ENCODE assay signal across 20 mouse cellular contexts in genomic region chr10:78722654-78723053, GRCm38 (mm10). TPM values are rescaled to one million over a fixed set of nuclear protein-coding genes. Genes with fewer than 3 reads are reported as not detected.
DNase-seq lines count a peak whose midpoint lies in the region; ATAC-seq and TF ChIP-seq lines count a peak whose summit lies in the region.
"Had no signal": no experiment of that assay in that cellular context is flagged by ENCODE, and none has a peak within 500 bp of the region (broad histone marks: within the 10 kb centered on the region; RNA-seq: fewer than 3 reads in every experiment).

No protein-coding gene starts in this region.

- no peaks in the 10 kb centered on the region for H3K9me3 ChIP-seq in forebrain, embryonic 14.5 days (replicated peaks; ENCODE audit: control insufficient read depth, low read length)
- no peaks in the 10 kb centered on the region for H3K9me3 ChIP-seq in forebrain, embryonic 11.5 days (ENCODE audit: control insufficient read depth, low read length)
- H3K9me3 ChIP-seq in lung, postnatal 0 days (ENCODE audit: low read length) = no peaks in the 10 kb centered on the region
- no peaks in the 10 kb centered on the region for H3K9me3 ChIP-seq in embryonic facial prominence, embryonic 10.5 days
- H3K9me3 ChIP-seq: neural tube, embryonic 12.5 days had no signal

- no peak for TF ChIP-seq CTCF in lung, postnatal 0 days (IDR thresholded peaks at IDR 0.05)

- no peak for TF ChIP-seq EP300 in lung, postnatal 0 days (IDR thresholded peaks at IDR 0.05)

- H3K9ac ChIP-seq in forebrain, embryonic 14.5 days (ENCODE audit: low read length) = no peak overlapping the region
- no peak overlapping the region for H3K9ac ChIP-seq in forebrain, embryonic 11.5 days (ENCODE audit: low read length)
- H3K9ac ChIP-seq in lung, postnatal 0 days (replicated peaks; ENCODE audit: low read depth) = no peak overlapping the region
- H3K9ac ChIP-seq: liver, postnatal 0 days; neural tube, embryonic 12.5 days had no signal

- no peak overlapping the region for H3K4me3 ChIP-seq in forebrain, embryonic 14.5 days (ENCODE audit: low read depth, low read length)
- H3K4me3 ChIP-seq in forebrain, embryonic 11.5 days (ENCODE audit: low read depth, low read length) = no peak overlapping the region
- H3K4me3 ChIP-seq in lung, postnatal 0 days (ENCODE audit: low read depth, low read length) = no peak overlapping the region
- no peak overlapping the region for H3K4me3 ChIP-seq in embryonic facial prominence, embryonic 10.5 days
- H3K4me3 ChIP-seq: erythroblast, embryonic 14.5 days; neural tube, embryonic 12.5 days had no signal

- no peaks in the 10 kb centered on the region; the same call in 1 of the 2 replicates for H3K4me1 ChIP-seq in forebrain, embryonic 14.5 days (ENCODE audit: control insufficient read depth, insufficient read depth, low read length)
- no peaks in the 10 kb centered on the region for H3K4me1 ChIP-seq in forebrain, embryonic 11.5 days (replicated peaks; ENCODE audit: control insufficient read depth, insufficient read depth, low read length)
- H3K4me1 ChIP-seq in lung, postnatal 0 days (ENCODE audit: insufficient read depth, low read depth, low read length) = no peaks in the 10 kb centered on the region
- H3K4me1 ChIP-seq in embryonic facial prominence, embryonic 10.5 days = no peaks in the 10 kb centered on the region
- H3K4me1 ChIP-seq: neural tube, embryonic 12.5 days had no signal

- H3K4me2 ChIP-seq in forebrain, embryonic 14.5 days (ENCODE audit: low read length) = no peak overlapping the region
- no peak overlapping the region for H3K4me2 ChIP-seq in forebrain, embryonic 11.5 days (ENCODE audit: low read depth, low read length, severe bottlenecking)
- no peak overlapping the region for H3K4me2 ChIP-seq in lung, postnatal 0 days (replicated peaks; ENCODE audit: low read depth, low read length)
- H3K4me2 ChIP-seq: neural tube, embryonic 12.5 days had no signal

- WGBS in forebrain, embryonic 14.5 days = 50% methylated on average over 2 of the region's 2 CpGs
- 82% methylated on average over 2 of the region's 2 CpGs for WGBS in forebrain, embryonic 11.5 days
- 49% methylated on average over 2 of the region's 2 CpGs for WGBS in lung, postnatal 0 days
- 86% methylated on average over 2 of the region's 2 CpGs for WGBS in embryonic facial prominence, embryonic 10.5 days

- ATAC-seq in forebrain, embryonic 14.5 days = peak; percentile 85; the same call in 1 of the 2 replicates
- ATAC-seq in forebrain, embryonic 11.5 days (replicated peaks; ENCODE audit: low FRiP score) = no peak
- ATAC-seq in lung, postnatal 0 days = 0 out of 2 replicates have a peak, but pooled peaks have one; percentile 25
- ATAC-seq: liver, postnatal 0 days had no signal

- peak; percentile 88 for DNase-seq in forebrain, embryonic 14.5 days (ENCODE audit: low spot score)
- DNase-seq in forebrain, embryonic 11.5 days (ENCODE audit: low spot score) = no peak
- peak; percentile 27 for DNase-seq in lung, postnatal 0 days (ENCODE audit: low spot score)
- no peak for DNase-seq in lung, postnatal 10 days
- DNase-seq in frontal cortex, adult 2 months (ENCODE audit: extremely low spot score in 1 of 2, low spot score in 1 of 2) = peak; percentile 13 to 57
- peak; percentile 37 for DNase-seq in right cerebral cortex, postnatal 14 days
- no peak for DNase-seq in embryonic facial prominence, embryonic 10.5 days (ENCODE audit: low spot score)
- no peak for DNase-seq in urinary bladder, adult 18-20 months (ENCODE audit: low spot score in 2 of 2)
- DNase-seq: adrenal gland, postnatal 25 days; cerebellum, adult 8-10 months; heart, postnatal 14 days; kidney, adult 8-10 months; liver, postnatal 0 days; thymus, adult 2 months had no signal

- no peaks in the 10 kb centered on the region for H3K36me3 ChIP-seq in forebrain, embryonic 14.5 days (ENCODE audit: control insufficient read depth, insufficient read depth, low read length)
- H3K36me3 ChIP-seq in forebrain, embryonic 11.5 days (ENCODE audit: control insufficient read depth, insufficient read depth, low read length) = no peaks in the 10 kb centered on the region
- no peaks in the 10 kb centered on the region for H3K36me3 ChIP-seq in lung, postnatal 0 days (ENCODE audit: insufficient read depth, low read length)
- H3K36me3 ChIP-seq in embryonic facial prominence, embryonic 10.5 days (replicated peaks) = no peaks in the 10 kb centered on the region
- H3K36me3 ChIP-seq: neural tube, embryonic 12.5 days had no signal

- no peaks in the 10 kb centered on the region for H3K27me3 ChIP-seq in forebrain, embryonic 14.5 days (replicated peaks; ENCODE audit: control insufficient read depth, insufficient read depth, low read length)
- H3K27me3 ChIP-seq in forebrain, embryonic 11.5 days (ENCODE audit: control insufficient read depth, insufficient read depth, low read length) = no peaks in the 10 kb centered on the region
- no peaks in the 10 kb centered on the region for H3K27me3 ChIP-seq in lung, postnatal 0 days (replicated peaks; ENCODE audit: insufficient read depth, low read length)
- H3K27me3 ChIP-seq in embryonic facial prominence, embryonic 10.5 days (replicated peaks; ENCODE audit: low read depth, poor library complexity, severe bottlenecking) = no peaks in the 10 kb centered on the region
- H3K27me3 ChIP-seq: neural tube, embryonic 12.5 days had no signal

- H3K27ac ChIP-seq in forebrain, embryonic 14.5 days (ENCODE audit: low read depth, low read length) = peak overlapping the region; percentile 10; the same call in 1 of the 2 replicates
- H3K27ac ChIP-seq in forebrain, embryonic 11.5 days (ENCODE audit: low read depth, low read length) = no peak overlapping the region
- no peak overlapping the region for H3K27ac ChIP-seq in lung, postnatal 0 days (ENCODE audit: low read length)
- no peak overlapping the region for H3K27ac ChIP-seq in embryonic facial prominence, embryonic 10.5 days (replicated peaks)
- H3K27ac ChIP-seq: neural tube, embryonic 12.5 days had no signal

RNA-seq across cellular contexts. Expression of gene Casp14, which starts 4.6 kb away (rescaled TPM):
- not detected in 2 replicates for polyA plus RNA-seq in forebrain, embryonic 14.5 days (2014; fragmentation: Nextera tagmentation; extraction: Ambion mirVana)
- polyA plus RNA-seq in forebrain, embryonic 11.5 days (2014; fragmentation: Nextera tagmentation; extraction: Ambion mirVana) = not detected in 2 replicates
- polyA plus RNA-seq in lung, postnatal 0 days (2015; fragmentation: Nextera tagmentation; extraction: Ambion mirVana) = not detected in 2 replicates
- not detected in 2 replicates for polyA plus RNA-seq in frontal cortex, adult 2 months (2012; rRNA removed)
- polyA plus RNA-seq in embryonic facial prominence, embryonic 10.5 days (2016; fragmentation: Nextera tagmentation; extraction: Ambion mirVana) = not detected in 2 replicates
- polyA plus RNA-seq: C2C12; gonadal fat pad, adult 2 months; liver, postnatal 0 days; neural tube, embryonic 12.5 days; small intestine, adult 2 months had no signal

RNA-seq across cellular contexts. Expression of gene Ccdc105, which starts 30.2 kb away (rescaled TPM):
- 0.17 and 0.24 TPM in 2 replicates for polyA plus RNA-seq in forebrain, embryonic 14.5 days (2014; fragmentation: Nextera tagmentation; extraction: Ambion mirVana)
- 0.15 and 0.20 TPM in 2 replicates for polyA plus RNA-seq in forebrain, embryonic 11.5 days (2014; fragmentation: Nextera tagmentation; extraction: Ambion mirVana)
- polyA plus RNA-seq in lung, postnatal 0 days (2015; fragmentation: Nextera tagmentation; extraction: Ambion mirVana) = not detected in 2 replicates
- 0.15 and 0.18 TPM in 2 replicates for polyA plus RNA-seq in frontal cortex, adult 2 months (2012; rRNA removed)
- polyA plus RNA-seq in embryonic facial prominence, embryonic 10.5 days (2016; fragmentation: Nextera tagmentation; extraction: Ambion mirVana) = 0.13 and 0.16 TPM in 2 replicates
- polyA plus RNA-seq: C2C12; erythroblast, embryonic 14.5 days; limb, embryonic 11.5 days; liver, postnatal 0 days; neural tube, embryonic 12.5 days; small intestine, adult 2 months had no signal

RNA-seq across cellular contexts. Expression of gene Slc1a6, which starts 57.6 kb away (rescaled TPM):
- 2.9 and 3.4 TPM in 2 replicates for polyA plus RNA-seq in forebrain, embryonic 14.5 days (2014; fragmentation: Nextera tagmentation; extraction: Ambion mirVana)
- 1.4 and 1.5 TPM in 2 replicates for polyA plus RNA-seq in forebrain, embryonic 11.5 days (2014; fragmentation: Nextera tagmentation; extraction: Ambion mirVana)
- 0.36 and 0.41 TPM in 2 replicates for polyA plus RNA-seq in lung, postnatal 0 days (2015; fragmentation: Nextera tagmentation; extraction: Ambion mirVana)
- polyA plus RNA-seq in frontal cortex, adult 2 months (2012; rRNA removed) = 8.9 and 10.4 TPM in 2 replicates
- 1.2 and 1.4 TPM in 2 replicates for polyA plus RNA-seq in embryonic facial prominence, embryonic 10.5 days (2016; fragmentation: Nextera tagmentation; extraction: Ambion mirVana)
- polyA plus RNA-seq: C2C12; erythroblast, embryonic 14.5 days; thymus, adult 2 months had no signal

Comparison
In these comparisons a context has a peak if more than half of its experiments do, and no peak if none do; other contexts are left out.
1. DNase-seq: peak in forebrain, embryonic 14.5 days (single experiment), lung, postnatal 0 days (single experiment), frontal cortex, adult 2 months (2 of 2) and right cerebral cortex, postnatal 14 days (single experiment); none in forebrain, embryonic 11.5 days (single experiment), lung, postnatal 10 days (single experiment), embryonic facial prominence, embryonic 10.5 days (single experiment) and urinary bladder, adult 18-20 months (0 of 2).